Mouse (Mus musculus) CH12.LX (cell line): ENCODE data around the gene Il9. TPM values are rescaled to one million over a fixed set of nuclear protein-coding genes. Genes with fewer than 3 reads are reported as not detected.

Experiments
- DNase-seq: peaks from one replicate; pipeline ENCODE4 v3.0.0-alpha.2; 2013; ENCODE audit errors: extremely low read depth
- H3K27ac ChIP-seq: 2 replicates; pipeline ENCODE4 v1.5.1; 2012; ENCODE audit warnings: low read depth, mild to moderate bottlenecking, control low read depth, moderate library complexity; ENCODE audit not compliant: insufficient read depth
- H3K27me3 ChIP-seq: replicated peaks from 2 replicates; pipeline ENCODE3; 2012; ENCODE audit warnings: inconsistent platforms
- H3K36me3 ChIP-seq, 2 experiments: replicated peaks in 1 of 2; 2 replicates each; pipeline versions ENCODE3 to v1.6.1; 2012; ENCODE audit warnings: inconsistent platforms in 1 of 2, low read length in 1 of 2, mild to moderate bottlenecking in 1 of 2, mixed read lengths in 1 of 2, moderate library complexity in 1 of 2; ENCODE audit not compliant: control insufficient read depth in 1 of 2, insufficient read depth in 1 of 2
- H3K4me1 ChIP-seq, 2 experiments: 2 replicates each; pipeline ENCODE4 v1.6.1; 2012; ENCODE audit warnings: inconsistent platforms in 1 of 2, moderate library complexity in 1 of 2; ENCODE audit not compliant: insufficient read depth in 2 of 2, control insufficient read depth in 1 of 2
- H3K4me2 ChIP-seq: 2 replicates; pipeline ENCODE4 v1.6.1; 2012; ENCODE audit warnings: low read depth, mild to moderate bottlenecking, control low read depth; ENCODE audit not compliant: poor library complexity, insufficient read depth, severe bottlenecking
- H3K4me3 ChIP-seq, 3 experiments: fragments of 150-350 bp in 1 of 3; sonication (generic) in 1 of 3; replicated peaks in 1 of 3; 2 replicates each; pipeline versions ENCODE3 to v1.5.1; 2011 to 2012; ENCODE audit warnings: low read depth in 2 of 3, low read length in 2 of 3, mild to moderate bottlenecking in 2 of 3, moderate library complexity in 2 of 3, control low read depth in 1 of 3, improper control_type of control experiment in 1 of 3, inconsistent platforms in 1 of 3, mixed read lengths in 1 of 3; ENCODE audit not compliant: poor library complexity in 1 of 3
- H3K79me2 ChIP-seq: replicated peaks from 2 replicates; pipeline ENCODE4 v1.6.1; 2012; ENCODE audit warnings: mild to moderate bottlenecking, moderate library complexity; ENCODE audit not compliant: control insufficient read depth, poor library complexity, insufficient read depth, severe bottlenecking; ENCODE audit errors: extremely low read depth
- H3K9ac ChIP-seq: 2 replicates; pipeline ENCODE4 v1.6.1; 2012; ENCODE audit warnings: low read depth, mild to moderate bottlenecking, control low read depth, moderate library complexity; ENCODE audit not compliant: insufficient read depth
- H3K9me3 ChIP-seq: replicated peaks from 2 replicates; pipeline ENCODE3; 2012; ENCODE audit warnings: low read length, inconsistent platforms, mixed read lengths
- BHLHE40 ChIP-seq: IDR thresholded peaks from 2 replicates; pipeline ENCODE4 v1.6.1; 2011; ENCODE audit warnings: mild to moderate bottlenecking, low read depth, low read length, improper control_type of control experiment
- ETS1 ChIP-seq: conservative IDR thresholded peaks from 2 replicates; pipeline ENCODE4 v1.6.1; 2012; ENCODE audit warnings: low read depth, mild to moderate bottlenecking, inconsistent platforms, low read length, improper control_type of control experiment, moderate library complexity
- GABPA ChIP-seq: IDR thresholded peaks from 2 replicates; pipeline ENCODE4 v1.6.1; 2012; ENCODE audit warnings: low read depth, low read length, improper control_type of control experiment, inconsistent platforms; ENCODE audit not compliant: insufficient replicate concordance
- HCFC1 ChIP-seq: IDR thresholded peaks from 2 replicates; pipeline ENCODE4 v1.6.1; 2012; ENCODE audit warnings: low read depth, mild to moderate bottlenecking, inconsistent platforms, low read length, improper control_type of control experiment
- IRF4 ChIP-seq: IDR thresholded peaks from 2 replicates; pipeline ENCODE4 v1.6.1; 2014; ENCODE audit warnings: low read depth, mild to moderate bottlenecking, inconsistent platforms, low read length, improper control_type of control experiment
- JUND ChIP-seq: conservative IDR thresholded peaks from 2 replicates; pipeline ENCODE4 v1.6.1; 2011; ENCODE audit warnings: low read depth, low read length, improper control_type of control experiment
- KAT2A ChIP-seq: IDR thresholded peaks from 2 replicates; pipeline ENCODE4 v1.6.1; 2012; ENCODE audit warnings: low read length, improper control_type of control experiment, inconsistent platforms; ENCODE audit not compliant: insufficient replicate concordance
- MAFK ChIP-seq: IDR thresholded peaks from 2 replicates; pipeline ENCODE4 v1.6.1; 2011; ENCODE audit warnings: low read length, improper control_type of control experiment; ENCODE audit not compliant: insufficient replicate concordance
- MAX ChIP-seq: IDR thresholded peaks from 2 replicates; pipeline ENCODE4 v1.6.1; 2011; ENCODE audit warnings: low read length, improper control_type of control experiment
- MAZ ChIP-seq: IDR thresholded peaks from 2 replicates; pipeline ENCODE4 v1.6.1; 2012; ENCODE audit warnings: low read depth, mild to moderate bottlenecking, inconsistent platforms, low read length, improper control_type of control experiment, moderate library complexity
- MXI1 ChIP-seq: IDR thresholded peaks from 2 replicates; pipeline ENCODE4 v1.6.1; 2011; ENCODE audit warnings: mild to moderate bottlenecking, low read depth, low read length, improper control_type of control experiment
- RCOR1 ChIP-seq: conservative IDR thresholded peaks from 2 replicates; pipeline ENCODE4 v1.6.1; 2012; ENCODE audit warnings: low read depth, mild to moderate bottlenecking, inconsistent platforms, low read length, improper control_type of control experiment
- SIN3A ChIP-seq: IDR thresholded peaks from 2 replicates; pipeline ENCODE4 v1.6.1; 2012; ENCODE audit warnings: low read length, improper control_type of control experiment, inconsistent platforms
- SMC3 ChIP-seq: IDR thresholded peaks from 2 replicates; pipeline ENCODE4 v1.6.1; 2011; ENCODE audit warnings: low read depth, low read length, improper control_type of control experiment
- TBP ChIP-seq: conservative IDR thresholded peaks from 2 replicates; pipeline ENCODE4 v1.6.1; 2011; ENCODE audit warnings: low read depth, low read length, improper control_type of control experiment
- TCF12 ChIP-seq: IDR thresholded peaks from 2 replicates; pipeline ENCODE4 v1.6.1; 2014; ENCODE audit warnings: low read depth, mild to moderate bottlenecking, inconsistent platforms, low read length, improper control_type of control experiment
- USF1 ChIP-seq: IDR thresholded peaks from 2 replicates; pipeline ENCODE4 v1.6.1; 2014; ENCODE audit warnings: low read depth, mild to moderate bottlenecking, inconsistent platforms, low read length, improper control_type of control experiment
- USF2 ChIP-seq: conservative IDR thresholded peaks from 2 replicates; pipeline ENCODE4 v1.6.1; 2011; ENCODE audit warnings: low read depth, low read length, improper control_type of control experiment
- ZC3H11A ChIP-seq: IDR thresholded peaks from 2 replicates; pipeline ENCODE4 v1.6.1; 2012; ENCODE audit warnings: low read depth, mild to moderate bottlenecking, inconsistent platforms, low read length, improper control_type of control experiment
- ZKSCAN1 ChIP-seq: IDR thresholded peaks from 2 replicates; pipeline ENCODE4 v1.6.1; 2012; ENCODE audit warnings: low read depth, inconsistent platforms, low read length, improper control_type of control experiment, borderline replicate concordance
- ZMIZ1 ChIP-seq: IDR thresholded peaks from 2 replicates; pipeline ENCODE4 v1.6.1; 2012; ENCODE audit warnings: low read depth, mild to moderate bottlenecking, inconsistent platforms, low read length, improper control_type of control experiment
- ZNF384 ChIP-seq: IDR thresholded peaks from 2 replicates; pipeline ENCODE4 v1.6.1; 2012; ENCODE audit warnings: low read depth, low read length, improper control_type of control experiment, inconsistent platforms
- dilution Hi-C: fragments of 300-500 bp; cut with MboI; formaldehyde crosslinking; loops from 2 replicates; pipeline ENCODE4 v1.14.3; 2020; ENCODE audit warnings: low sequenced_read_pairs; ENCODE audit not compliant: extremely low pct_unique_long_range_greater_than_20kb, extremely low pct_ligation_motif_present
- in situ Hi-C: fragments of 300-500 bp; cut with MboI; formaldehyde crosslinking; loops from 3 replicates; pipeline ENCODE4 v1.14.3; 2019; ENCODE audit warnings: low sequenced_read_pairs, low pct_ligation_motif_present, low pct_unique_long_range_greater_than_20kb, mixed read lengths
- polyA plus RNA-seq: library from polyadenylated mRNA; unstranded; fragments of >175 nt; gene quantifications from 2 replicates; pipeline ENCODE4 v1.2.1, GENCODE M21; 2012; ENCODE audit warnings: low read depth; ENCODE audit not compliant: insufficient read length
- total RNA-seq, 2 experiments: library from RNA; depleted of rRNA; stranded (reverse); fragments of 300-350 nt in 1 of 2; fragments of >200 nt in 1 of 2; gene quantifications; 2 replicates each; pipeline ENCODE4 v1.2.3; 2012 to 2014

The Il9 gene
- total and polyA plus RNA-seq, 3 experiments, result not detected

DNA sequence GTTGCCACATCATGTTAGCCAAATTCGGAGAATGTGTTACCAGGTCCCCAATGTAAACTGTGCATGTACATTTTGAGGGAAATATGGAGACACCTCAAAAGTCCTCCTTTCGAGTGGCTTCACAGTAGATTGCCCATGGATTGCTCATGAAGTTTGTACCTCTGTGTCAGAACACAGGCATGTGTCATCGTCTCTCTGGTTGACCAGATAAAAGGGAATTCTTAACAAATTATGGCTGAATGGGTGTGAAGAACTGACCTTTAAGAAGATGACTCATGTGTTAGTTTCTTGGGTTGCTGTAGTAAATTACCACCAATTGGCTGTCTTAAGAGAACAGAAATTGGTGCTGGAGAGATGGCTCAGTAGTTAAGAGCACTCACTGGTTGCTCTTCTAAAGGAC lies 37.9 kb downstream of the Il9 start:
- no peaks in the 10 kb centered on the region for H3K36me3 ChIP-seq
- dilution Hi-C loops, result no loop called here
- H3K9me3 ChIP-seq, result peaks cover 5% of the 10 kb centered on the region
- DNase-seq, result no peak
- H3K4me1 ChIP-seq, result peaks cover 0 to under 1% of the 10 kb centered on the region in 2 experiments; a peak in 1 of 4 replicates
- no peaks in the 10 kb centered on the region for H3K79me2 ChIP-seq
- in situ Hi-C loops, result no loop called here
- TF ChIP-seq JUND, result no peak
- no peak for TF ChIP-seq SIN3A
- no peak for TF ChIP-seq BHLHE40
- no peak for TF ChIP-seq RCOR1
- no peak for TF ChIP-seq USF2
- no peak for TF ChIP-seq IRF4
- no peak for TF ChIP-seq USF1
- TF ChIP-seq ZMIZ1, result no peak
- TF ChIP-seq TCF12, result no peak
- TF ChIP-seq KAT2A, result no peak
- TF ChIP-seq ZKSCAN1, result no peak
- TF ChIP-seq TBP, result no peak
- TF ChIP-seq ZC3H11A, result no peak
- TF ChIP-seq, all 38 proteins: peak for 0
- Histone ChIP-seq H3K27me3 (peaks cover 85% of the 10 kb centered on the region), H3K4me2 (no peak overlapping the region), H3K4me3 (no peak overlapping the region), H3K27ac (no peak overlapping the region), H3K9ac (no peak overlapping the region)

- no peaks in the 10 kb centered on the region for H3K36me3 ChIP-seq
- dilution Hi-C loops, result no loop called here
Observed at GRCm38 (mm10) chr13:56443411-56443810, 38.6 kb downstream of the Il9 start.

More at GRCm38 (mm10) chr13:56443411-56443810, 38.6 kb downstream of the Il9 start:
- Histone ChIP-seq H3K4me2 (no peak overlapping the region), H3K79me2 (no peaks in the 10 kb centered on the region), H3K4me1 (no peaks in the 10 kb centered on the region), H3K9me3 (peaks cover 5% of the 10 kb centered on the region), H3K9ac (no peak overlapping the region), H3K27ac (no peak overlapping the region), H3K4me3 (no peak overlapping the region), H3K27me3 (peaks cover 85% of the 10 kb centered on the region)
- DNase-seq, result no peak
- in situ Hi-C loops, result no loop called here
- TF ChIP-seq ZNF384 (no peak), USF1 (no peak), MAFK (no peak), SMC3 (no peak), ZC3H11A (no peak), KAT2A (no peak), RCOR1 (no peak), MXI1 (no peak), MAZ (no peak), ETS1 (no peak), MAX (no peak), IRF4 (no peak), HCFC1 (no peak), GABPA (no peak)
